Mouse (Mus musculus) left cerebral cortex, adult 8-10 months (tissue): ENCODE measurements around the gene Vmn2r55. TPM values are rescaled to one million over a fixed set of nuclear protein-coding genes. Genes with fewer than 3 reads are reported as not detected.
"Not testable (repeated sequence)": the region's sequence is repeated elsewhere in the genome, so short reads cannot be mapped to it uniquely, and the experiment has no call there.

Experiments
- DNase-seq, 2 experiments: peaks; one replicate each; pipeline ENCODE4 v3.0.0; 2022; ENCODE audit warnings: low spot score in 2 of 2
- total RNA-seq, 4 experiments: library from RNA; stranded (reverse); gene quantifications; 2 replicates each; pipeline ENCODE4 v1.2.4; 2022

Gene Vmn2r55
- not detected for total RNA-seq

DNA sequence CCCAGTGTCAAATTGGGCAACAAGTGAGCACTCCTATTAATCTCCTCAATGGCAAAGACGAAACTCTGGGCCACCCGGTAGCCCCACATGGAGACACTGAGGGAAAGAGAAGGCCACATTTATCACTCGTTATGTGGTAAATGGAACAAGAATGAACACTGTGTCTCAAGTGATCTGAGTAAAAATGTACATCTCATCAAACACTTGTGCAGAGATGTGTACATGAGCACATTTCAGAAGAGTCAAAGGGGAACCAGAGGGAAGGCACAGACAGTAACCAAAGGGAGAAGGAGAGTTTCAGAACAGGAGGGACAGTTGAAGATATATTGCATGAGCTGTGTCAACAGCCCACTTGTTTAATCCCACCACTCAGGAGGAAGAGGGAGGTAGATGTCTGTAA, at the start of gene Vmn2r55:
Gene Vmn2r55 (minus strand): TSS at position 101 of the 400 bp plus-strand sequence.
- DNase-seq = not testable (repeated sequence)

DNA sequence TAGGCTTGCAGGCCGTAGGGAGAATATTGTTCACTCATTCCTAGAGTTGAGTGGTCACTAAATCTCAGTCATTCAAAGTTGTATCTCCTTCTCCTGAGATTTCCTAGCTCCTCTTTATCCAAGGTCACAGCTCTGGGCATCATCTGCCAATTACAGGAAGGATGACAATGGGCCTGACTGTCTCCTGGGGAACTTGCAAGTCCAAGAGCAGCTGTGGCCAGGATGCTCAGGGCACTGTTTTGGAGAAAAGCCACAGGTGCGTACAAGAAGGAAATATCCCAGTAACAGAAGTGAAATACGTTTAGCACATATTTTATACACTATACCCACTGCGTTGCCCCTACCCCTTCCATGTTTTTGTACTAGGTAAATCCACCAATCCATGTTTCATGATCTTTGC, 44.6 kb downstream of the Vmn2r55 start, which contains the start of gene Vmn2r54:
Gene Vmn2r54 (minus strand): TSS at position 101 of the 400 bp plus-strand sequence.
- not testable (repeated sequence) for DNase-seq

DNA sequence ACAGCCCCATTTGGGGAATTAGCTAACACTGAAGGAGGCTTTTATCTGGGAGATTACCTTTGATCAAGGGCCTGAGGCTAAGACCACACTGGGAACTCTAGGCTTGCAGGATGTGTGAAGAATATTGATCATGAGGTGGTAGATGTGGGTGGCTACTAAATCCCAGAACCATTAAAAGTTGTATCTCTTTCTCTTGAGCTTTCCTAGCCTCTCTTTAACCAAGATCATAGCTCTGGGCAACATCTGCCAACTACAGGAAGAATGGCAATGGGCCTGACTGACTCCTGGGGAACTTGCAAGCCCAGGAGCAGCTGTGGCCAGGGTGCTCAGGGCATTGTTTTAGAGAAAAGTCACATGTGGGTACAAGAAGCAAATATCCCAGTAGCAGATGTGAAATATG, 76.1 kb downstream of the Vmn2r55 start, which contains the start of gene Vmn2r53:
Gene Vmn2r53 (minus strand): TSS at position 101 of the 400 bp plus-strand sequence.
- no peak for DNase-seq

Other genes with a start within 250 kb of the Vmn2r55 start
- 10 to 100 TPM; 12.3 to 15.9 (median 14.7) TPM for gene Zfp606, start 206.7 kb downstream of the Vmn2r55 start, total RNA-seq
- not detected for gene 2900092C05Rik, start 172.5 kb downstream of the Vmn2r55 start, total RNA-seq
- gene Vmn2r53, start 76.2 kb downstream of the Vmn2r55 start, total RNA-seq = under 1 TPM; 0.06 to 0.16 (median 0.08) TPM
- not detected for gene Vmn2r54, start 44.7 kb downstream of the Vmn2r55 start, total RNA-seq
- under 1 TPM; 0.06 to 0.14 (median 0.08) TPM for gene Vmn2r56, start 50.0 kb upstream of the Vmn2r55 start, total RNA-seq
- gene Zscan18, start 118.6 kb upstream of the Vmn2r55 start, total RNA-seq = 10 to 100 TPM; 21.9 to 27.0 (median 22.9) TPM
- gene Zfp329, start 133.9 kb upstream of the Vmn2r55 start, total RNA-seq = 10 to 100 TPM; 17.4 to 25.3 (median 19.4) TPM
- 10 to 100 TPM; 13.5 to 18.4 (median 14.9) TPM for gene Zfp110, start 149.8 kb upstream of the Vmn2r55 start, total RNA-seq
- gene Zfp128, start 196.2 kb upstream of the Vmn2r55 start, total RNA-seq = 1 to 10 TPM; 7.2 to 8.7 (median 7.8) TPM
- 10 to 100 TPM; 12.7 to 15.0 (median 13.7) TPM for gene Zscan22, start 212.8 kb upstream of the Vmn2r55 start, total RNA-seq
- gene Rps5, start 237.3 kb upstream of the Vmn2r55 start, total RNA-seq = 100 to 1,000 TPM; 432 to 451 (median 444) TPM
- gene Rnf225, start 242.4 kb upstream of the Vmn2r55 start, total RNA-seq = 1 to 10 TPM in 3 of 4 experiments, under 1 TPM in 1; 0.98 to 1.5 (median 1.2) TPM